Mouse (Mus musculus): ENCODE results near the gene Setd5.

GRCm38 (mm10) chr6:113034466-113034865, 42.7 kb upstream of the Setd5 start:
- TF ChIP-seq CTCF (IDR thresholded peaks at IDR 0.05) (no peak), POLR2A (IDR thresholded peaks at IDR 0.05; ENCODE audit: insufficient read depth, low read depth, low read length) (no peak), EP300 (IDR thresholded peaks at IDR 0.05; ENCODE audit: insufficient read depth, low read depth, low read length) (no peak)

Data from heart, adult 2 months (tissue).